Mouse (Mus musculus): ENCODE data around the gene B3galt2. TPM values are rescaled to one million over a fixed set of nuclear protein-coding genes. Genes with fewer than 3 reads are reported as not detected.
"Not testable (repeated sequence)": the region's sequence is repeated elsewhere in the genome, so short reads cannot be mapped to it uniquely, and the experiment has no call there.

The B3galt2 gene
- polyA plus RNA-seq, 1 experiment from 2014 or later: 0.88 TPM

GRCm38 (mm10) chr1:143646219-143646618 lies 5.8 kb downstream of the B3galt2 start:
- Histone ChIP-seq H3K9ac (no peak overlapping the region), H3K4me1 (peaks cover under 1% of the 10 kb centered on the region), H3K27ac (no peak overlapping the region), H3K36me3 (peaks cover 7% of the 10 kb centered on the region; the same call in 1 of the 2 replicates), H3K27me3 (no peaks in the 10 kb centered on the region), H3K9me3 (no peaks in the 10 kb centered on the region), H3K4me3 (no peak overlapping the region), H3K4me2 (replicated peaks) (no peak overlapping the region)
- WGBS: 78% methylated on average over 4 of the region's 4 CpGs
- ATAC-seq (ENCODE audit: low FRiP score, low read depth): no peak

- H3K9me3 ChIP-seq: no peaks in the 10 kb centered on the region
- WGBS: 94% methylated on average over 2 of the region's 2 CpGs
- no peak for ATAC-seq (ENCODE audit: low FRiP score, low read depth)
- H3K4me2 ChIP-seq (replicated peaks): no peak overlapping the region
- no peaks in the 10 kb centered on the region for H3K4me1 ChIP-seq
- no peaks in the 10 kb centered on the region for H3K27me3 ChIP-seq
- no peak overlapping the region for H3K27ac ChIP-seq
- H3K9ac ChIP-seq: no peak overlapping the region
- H3K36me3 ChIP-seq: peaks cover 13% of the 10 kb centered on the region; the same call in 1 of the 2 replicates
- H3K4me3 ChIP-seq: no peak overlapping the region
These were observed 9.9 kb downstream of the B3galt2 start for GRCm38 (mm10) chr1:143650317-143650716.

GRCm38 (mm10) chr1:143653646-143654045 lies 13.2 kb downstream of the B3galt2 start:
- no peak overlapping the region for H3K4me3 ChIP-seq
- WGBS: 87% methylated on average over 3 of the region's 3 CpGs

GRCm38 (mm10) chr1:143663197-143663596 lies 22.7 kb downstream of the B3galt2 start:
- Histone ChIP-seq H3K9me3 (no peaks in the 10 kb centered on the region), H3K36me3 (peaks cover 37% of the 10 kb centered on the region), H3K4me2 (replicated peaks) (no peak overlapping the region), H3K27me3 (no peaks in the 10 kb centered on the region), H3K9ac (no peak overlapping the region), H3K4me1 (no peaks in the 10 kb centered on the region), H3K27ac (no peak overlapping the region), H3K4me3 (no peak overlapping the region)
- no peak for ATAC-seq (ENCODE audit: low FRiP score, low read depth)
- WGBS: 94% methylated on average over 2 of the region's 2 CpGs

More at GRCm38 (mm10) chr1:143653646-143654045, 13.2 kb downstream of the B3galt2 start:
- Histone ChIP-seq H3K9ac (no peak overlapping the region), H3K4me1 (no peaks in the 10 kb centered on the region), H3K27me3 (no peaks in the 10 kb centered on the region), H3K36me3 (peaks cover 13% of the 10 kb centered on the region; the same call in 1 of the 2 replicates), H3K4me2 (replicated peaks) (no peak overlapping the region), H3K9me3 (no peaks in the 10 kb centered on the region), H3K27ac (no peak overlapping the region)
- no peak for ATAC-seq (ENCODE audit: low FRiP score, low read depth)

GRCm38 (mm10) chr1:143664786-143665185 lies 24.3 kb downstream of the B3galt2 start:
- H3K9me3 ChIP-seq; H3K4me1 ChIP-seq; H3K4me3 ChIP-seq; H3K27me3 ChIP-seq; H3K27ac ChIP-seq; H3K4me2 ChIP-seq (replicated peaks); ATAC-seq (ENCODE audit: low FRiP score, low read depth); H3K9ac ChIP-seq: not testable (repeated sequence)
- 96% methylated on average over 4 of the region's 4 CpGs for WGBS
- H3K36me3 ChIP-seq: peaks cover 46% of the 10 kb centered on the region

GRCm38 (mm10) chr1:143675734-143676361 lies 35.4 kb downstream of the B3galt2 start:
- peaks cover 35% of the 10 kb centered on the region for H3K36me3 ChIP-seq
- 93% methylated on average over 4 of the region's 4 CpGs for WGBS
- no peaks in the 10 kb centered on the region for H3K27me3 ChIP-seq
- no peaks in the 10 kb centered on the region for H3K4me1 ChIP-seq
- no peak overlapping the region for H3K27ac ChIP-seq
- ATAC-seq (ENCODE audit: low FRiP score, low read depth): no peak
- H3K9ac ChIP-seq: no peak overlapping the region
- no peak overlapping the region for H3K4me3 ChIP-seq
- H3K9me3 ChIP-seq: no peaks in the 10 kb centered on the region
- H3K4me2 ChIP-seq (replicated peaks): no peak overlapping the region

- Histone ChIP-seq H3K9ac (no peak overlapping the region), H3K36me3 (peaks cover 49% of the 10 kb centered on the region), H3K9me3 (no peaks in the 10 kb centered on the region), H3K4me2 (replicated peaks) (no peak overlapping the region), H3K27ac (no peak overlapping the region), H3K27me3 (no peaks in the 10 kb centered on the region), H3K4me3 (no peak overlapping the region), H3K4me1 (no peaks in the 10 kb centered on the region)
- no peak for ATAC-seq (ENCODE audit: low FRiP score, low read depth)
- 95% methylated on average over 5 of the region's 5 CpGs for WGBS
These were observed 40.6 kb downstream of the B3galt2 start for GRCm38 (mm10) chr1:143681108-143681507.

GRCm38 (mm10) chr1:143684849-143685248 lies 44.4 kb downstream of the B3galt2 start:
- Histone ChIP-seq H3K27ac (no peak overlapping the region), H3K9me3 (no peaks in the 10 kb centered on the region), H3K36me3 (peaks cover 57% of the 10 kb centered on the region), H3K4me3 (no peak overlapping the region), H3K9ac (no peak overlapping the region), H3K27me3 (no peaks in the 10 kb centered on the region), H3K4me1 (no peaks in the 10 kb centered on the region), H3K4me2 (replicated peaks) (no peak overlapping the region)
- ATAC-seq (ENCODE audit: low FRiP score, low read depth): no peak
- WGBS: 83% methylated on average over 3 of the region's 3 CpGs

GRCm38 (mm10) chr1:143701736-143702135 lies 61.3 kb downstream of the B3galt2 start:
- H3K4me2 ChIP-seq (replicated peaks): peak overlapping the region; percentile 74
- no peaks in the 10 kb centered on the region for H3K9me3 ChIP-seq
- H3K4me1 ChIP-seq: peaks cover 13% of the 10 kb centered on the region
- H3K36me3 ChIP-seq: peaks cover 15% of the 10 kb centered on the region
- WGBS: 0% methylated on average over 13 of the region's 13 CpGs
- peak overlapping the region; percentile 85 for H3K4me3 ChIP-seq
- no peaks in the 10 kb centered on the region for H3K27me3 ChIP-seq
- peak overlapping the region; percentile 94 for H3K9ac ChIP-seq
- ATAC-seq (ENCODE audit: low FRiP score, low read depth): no peak
- no peak overlapping the region for H3K27ac ChIP-seq

- no peaks in the 10 kb centered on the region for H3K27me3 ChIP-seq
- under 1% methylated on average over 42 of the region's 48 CpGs for WGBS
- H3K9me3 ChIP-seq: no peaks in the 10 kb centered on the region
- peaks cover 13% of the 10 kb centered on the region for H3K4me1 ChIP-seq
- peaks cover 11% of the 10 kb centered on the region for H3K36me3 ChIP-seq
- peak overlapping the region; percentile 85 for H3K4me3 ChIP-seq
- peak overlapping the region; percentile 90 for H3K27ac ChIP-seq
- ATAC-seq (ENCODE audit: low FRiP score, low read depth): peak; percentile 77
- H3K9ac ChIP-seq: peak overlapping the region; percentile 94
- peak overlapping the region; percentile 74 for H3K4me2 ChIP-seq (replicated peaks)
These were observed 61.8 kb downstream of the B3galt2 start for GRCm38 (mm10) chr1:143702141-143702740.

- Histone ChIP-seq H3K4me2 (replicated peaks) (peak within 1 kb of the TSS; percentile 74), H3K4me3 (peak within 1 kb of the TSS; percentile 85), H3K27ac (peak within 1 kb of the TSS; percentile 90), H3K9me3 (no peaks in the 10 kb centered on the region), H3K36me3 (peaks cover 7% of the 10 kb centered on the region), H3K9ac (peak within 1 kb of the TSS; percentile 94), H3K4me1 (peaks cover 13% of the 10 kb centered on the region), H3K27me3 (no peaks in the 10 kb centered on the region)
- WGBS: 0% methylated on average over 73 of the region's 74 CpGs
- ATAC-seq (ENCODE audit: low FRiP score, low read depth): peak; percentile 99
These were observed 62.3 kb downstream of the B3galt2 start, which contains the start of gene Cdc73 for GRCm38 (mm10) chr1:143702741-143703262. Gene Cdc73, minus strand, starts transcription at chr1:143702893.

Data from limb, embryonic 13.5 days (tissue).